Mouse (Mus musculus) lung, embryonic 15.5 days (tissue): ENCODE measurements around the gene Reep3. TPM values are rescaled to one million over a fixed set of nuclear protein-coding genes. Genes with fewer than 3 reads are reported as not detected.

Experiments used
- ATAC-seq: fragments of 200-750 bp; cut with Nextera tagmentation; 2 replicates; pipeline ENCODE4 v1.8.0; 2017; ENCODE audit warnings: moderate number of reproducible peaks, borderline replicate concordance; ENCODE audit not compliant: low FRiP score, low TSS enrichment; ENCODE audit errors: extremely low read depth
- H3K27ac ChIP-seq: fragments of 300-500 bp; sonication (generic); 2 replicates; pipeline ENCODE4 v1.5.1; 2015; ENCODE audit warnings: moderate library complexity, mild to moderate bottlenecking, inconsistent platforms
- H3K27me3 ChIP-seq: fragments of 300-500 bp; sonication (generic); 2 replicates; pipeline ENCODE4 v1.6.1; 2015; ENCODE audit warnings: inconsistent platforms
- H3K36me3 ChIP-seq: fragments of 300-500 bp; sonication (generic); 2 replicates; pipeline ENCODE4 v1.6.1; 2015; ENCODE audit warnings: inconsistent platforms
- H3K4me1 ChIP-seq: fragments of 300-500 bp; sonication (generic); 2 replicates; pipeline ENCODE4 v1.6.1; 2015; ENCODE audit warnings: inconsistent platforms
- H3K4me2 ChIP-seq: fragments of 300-500 bp; sonication (generic); 2 replicates; pipeline ENCODE4 v1.6.1; 2015; ENCODE audit warnings: inconsistent platforms, mild to moderate bottlenecking, moderate library complexity
- H3K4me3 ChIP-seq: fragments of 300-500 bp; sonication (generic); 2 replicates; pipeline ENCODE4 v1.5.1; 2015; ENCODE audit warnings: mild to moderate bottlenecking, inconsistent platforms
- H3K9ac ChIP-seq: fragments of 300-500 bp; sonication (generic); 2 replicates; pipeline ENCODE4 v1.6.1; 2015; ENCODE audit warnings: inconsistent platforms
- H3K9me3 ChIP-seq: fragments of 300-500 bp; sonication (generic); 2 replicates; pipeline ENCODE4 v1.6.1; 2016; ENCODE audit warnings: inconsistent platforms
- WGBS: fragments of 180-500 bp; shearing (Covaris S2); methylation state at CpG from one replicate; pipeline ENCODE4 v1.1.7; 2015; 5-methylcytosine and 5-hydroxymethylcytosine counted together
- polyA plus RNA-seq: library from polyadenylated mRNA; unstranded; fragments of >200 nt; fragmentation: Nextera tagmentation; extraction: Ambion mirVana; gene quantifications from 2 replicates; pipeline ENCODE4 v1.2.1, GENCODE M21; 2015

Gene Reep3
- polyA plus RNA-seq, 1 experiment from 2014 or later = 39.3 TPM

GRCm38 (mm10) chr10:67000136-67000535, 96.6 kb downstream of the Reep3 start:
- no peak for ATAC-seq
- Histone ChIP-seq H3K36me3 (no peaks in the 10 kb centered on the region), H3K27me3 (no peaks in the 10 kb centered on the region), H3K9me3 (no peaks in the 10 kb centered on the region), H3K4me1 (peaks cover 37% of the 10 kb centered on the region), H3K27ac (no peak overlapping the region), H3K4me2 (no peak overlapping the region), H3K4me3 (no peak overlapping the region), H3K9ac (no peak overlapping the region)
- WGBS = 86% methylated on average over 5 of the region's 5 CpGs

DNA sequence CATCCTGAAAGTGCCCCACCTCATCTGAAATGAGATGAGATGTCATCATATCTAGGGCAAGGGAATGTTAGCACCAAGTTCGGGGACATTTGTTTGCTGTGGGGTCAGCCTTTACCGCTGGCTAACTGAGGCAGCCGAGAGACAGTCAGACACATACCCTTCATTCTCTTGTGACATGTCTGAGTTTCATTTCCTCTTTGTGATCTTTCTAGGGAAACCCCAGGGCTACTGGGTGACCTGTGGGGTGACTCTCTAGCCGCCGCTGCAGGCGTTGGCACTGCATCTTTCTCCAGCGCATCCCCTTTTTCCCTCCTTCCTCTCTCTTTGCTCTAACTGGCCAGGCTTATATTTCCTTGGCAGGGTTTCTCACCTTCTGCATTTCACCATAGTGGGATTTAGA, 98.0 kb downstream of the Reep3 start:
- H3K36me3 ChIP-seq = no peaks in the 10 kb centered on the region
- peaks cover 33% of the 10 kb centered on the region for H3K4me1 ChIP-seq
- no peak for ATAC-seq
- no peak overlapping the region for H3K4me3 ChIP-seq
- 83% methylated on average over 7 of the region's 7 CpGs for WGBS
- H3K27me3 ChIP-seq = no peaks in the 10 kb centered on the region
- H3K27ac ChIP-seq = no peak overlapping the region
- H3K9me3 ChIP-seq = no peaks in the 10 kb centered on the region
- no peak overlapping the region for H3K4me2 ChIP-seq
- no peak overlapping the region for H3K9ac ChIP-seq

DNA sequence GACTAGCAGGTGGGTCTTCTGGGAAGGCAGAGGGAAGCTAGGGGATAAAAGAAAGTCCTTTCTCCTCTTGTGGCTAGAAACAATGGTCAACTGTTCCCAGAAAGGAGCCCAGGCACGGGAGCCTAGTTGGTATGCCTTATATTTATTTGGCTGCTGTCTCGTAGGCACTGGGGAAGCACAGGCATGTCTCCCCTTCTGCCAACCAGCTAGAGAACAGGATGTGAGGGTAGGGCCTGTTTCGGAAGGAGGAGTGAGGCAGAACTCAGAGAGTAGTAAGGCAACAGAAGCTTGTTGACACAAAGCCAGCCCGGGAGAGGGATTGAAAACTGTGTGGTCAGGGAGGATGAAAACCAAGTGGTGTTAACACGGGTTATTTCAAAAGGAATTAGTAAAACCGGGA, 101.6 kb downstream of the Reep3 start:
- WGBS = 42% methylated on average over 6 of the region's 6 CpGs
- H3K36me3 ChIP-seq = no peaks in the 10 kb centered on the region
- H3K9me3 ChIP-seq = no peaks in the 10 kb centered on the region
- no peaks in the 10 kb centered on the region for H3K27me3 ChIP-seq
- peak overlapping the region; percentile 21; the same call in 1 of the 2 replicates for H3K27ac ChIP-seq
- H3K4me1 ChIP-seq = peaks cover 14% of the 10 kb centered on the region
- ATAC-seq = no peak
- H3K4me2 ChIP-seq = no peak overlapping the region
- no peak overlapping the region for H3K4me3 ChIP-seq
- no peak overlapping the region for H3K9ac ChIP-seq

DNA sequence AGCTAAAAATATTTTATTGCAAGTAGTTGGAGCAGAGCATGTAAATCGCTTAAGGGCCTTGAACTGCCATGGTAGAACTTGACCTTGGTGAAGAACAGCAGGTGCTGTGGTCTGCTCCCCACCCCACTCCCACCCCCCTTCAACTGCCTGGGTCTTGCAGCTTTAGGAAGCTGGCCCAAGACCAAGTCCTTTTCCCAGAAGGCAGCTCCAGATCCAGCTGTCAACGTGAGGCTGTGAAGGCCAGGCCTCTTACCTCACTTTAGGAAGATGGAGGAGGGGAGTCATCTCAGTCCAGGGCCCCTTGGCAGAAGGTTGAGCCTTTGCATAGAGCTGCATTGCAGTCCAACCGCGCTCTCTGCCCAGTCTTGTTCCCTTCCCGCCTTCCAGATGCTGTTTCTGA, 102.3 kb downstream of the Reep3 start:
- H3K9ac ChIP-seq = no peak overlapping the region
- no peak for ATAC-seq

GRCm38 (mm10) chr10:66992591-66992990, 104.2 kb downstream of the Reep3 start:
- no peak overlapping the region for H3K27ac ChIP-seq
- no peak overlapping the region for H3K4me3 ChIP-seq
- H3K36me3 ChIP-seq = no peaks in the 10 kb centered on the region
- no peak for ATAC-seq
- H3K27me3 ChIP-seq = no peaks in the 10 kb centered on the region
- WGBS = 34% methylated on average over 5 of the region's 5 CpGs
- no peak overlapping the region for H3K9ac ChIP-seq
- H3K9me3 ChIP-seq = no peaks in the 10 kb centered on the region; the same call in 1 of the 2 replicates
- H3K4me1 ChIP-seq = peaks cover 14% of the 10 kb centered on the region
- no peak overlapping the region for H3K4me2 ChIP-seq

More for the DNA sequence above, 102.3 kb downstream of the Reep3 start:
- no peaks in the 10 kb centered on the region; the same call in 1 of the 2 replicates for H3K9me3 ChIP-seq
- peak overlapping the region; percentile 21; the same call in 1 of the 2 replicates for H3K27ac ChIP-seq
- H3K27me3 ChIP-seq = no peaks in the 10 kb centered on the region
- no peak overlapping the region for H3K4me3 ChIP-seq
- WGBS = 54% methylated on average over 5 of the region's 5 CpGs
- H3K4me1 ChIP-seq = peaks cover 14% of the 10 kb centered on the region
- no peaks in the 10 kb centered on the region for H3K36me3 ChIP-seq
- H3K4me2 ChIP-seq = no peak overlapping the region

GRCm38 (mm10) chr10:66990506-66990905, 106.2 kb downstream of the Reep3 start:
- no peak overlapping the region for H3K9ac ChIP-seq
- peak overlapping the region; percentile 67 for H3K27ac ChIP-seq
- H3K36me3 ChIP-seq = no peaks in the 10 kb centered on the region
- ATAC-seq = peak; percentile 73
- WGBS = 64% methylated on average over 3 of the region's 3 CpGs
- no peak overlapping the region for H3K4me3 ChIP-seq
- H3K4me1 ChIP-seq = peaks cover 14% of the 10 kb centered on the region
- H3K27me3 ChIP-seq = no peaks in the 10 kb centered on the region
- no peaks in the 10 kb centered on the region; the same call in 1 of the 2 replicates for H3K9me3 ChIP-seq
- no peak overlapping the region for H3K4me2 ChIP-seq

GRCm38 (mm10) chr10:66983043-66983442, 113.7 kb downstream of the Reep3 start:
- Histone ChIP-seq H3K4me2 (no peak overlapping the region), H3K9me3 (no peaks in the 10 kb centered on the region), H3K27me3 (no peaks in the 10 kb centered on the region), H3K4me1 (peaks cover 3% of the 10 kb centered on the region; the same call in 1 of the 2 replicates), H3K27ac (no peak overlapping the region), H3K4me3 (no peak overlapping the region), H3K36me3 (no peaks in the 10 kb centered on the region), H3K9ac (no peak overlapping the region)
- ATAC-seq = no peak
- 88% methylated on average over 5 of the region's 5 CpGs for WGBS

- Histone ChIP-seq H3K4me3 (no peak overlapping the region), H3K9me3 (no peaks in the 10 kb centered on the region), H3K4me1 (peaks cover 5% of the 10 kb centered on the region; the same call in 1 of the 2 replicates), H3K9ac (no peak overlapping the region), H3K36me3 (no peaks in the 10 kb centered on the region), H3K27me3 (no peaks in the 10 kb centered on the region), H3K4me2 (no peak overlapping the region), H3K27ac (no peak overlapping the region)
- no peak for ATAC-seq
- 73% methylated on average over 2 of the region's 2 CpGs for WGBS
These were observed 118.5 kb downstream of the Reep3 start for GRCm38 (mm10) chr10:66978215-66978614.

GRCm38 (mm10) chr10:66977093-66977492, 119.7 kb downstream of the Reep3 start:
- H3K4me1 ChIP-seq = peaks cover 6% of the 10 kb centered on the region; the same call in 1 of the 2 replicates

GRCm38 (mm10) chr10:66975451-66975850, 121.3 kb downstream of the Reep3 start:
- Histone ChIP-seq H3K36me3 (no peaks in the 10 kb centered on the region), H3K27me3 (no peaks in the 10 kb centered on the region), H3K27ac (no peak overlapping the region), H3K9me3 (no peaks in the 10 kb centered on the region), H3K4me2 (no peak overlapping the region), H3K4me3 (no peak overlapping the region), H3K4me1 (peaks cover 6% of the 10 kb centered on the region; the same call in 1 of the 2 replicates), H3K9ac (no peak overlapping the region)
- WGBS = 83% methylated on average over 1 of the region's 1 CpGs
- ATAC-seq = no peak

More at GRCm38 (mm10) chr10:66977093-66977492, 119.7 kb downstream of the Reep3 start:
- no peak overlapping the region for H3K9ac ChIP-seq
- ATAC-seq = no peak
- H3K4me2 ChIP-seq = no peak overlapping the region
- no peaks in the 10 kb centered on the region for H3K36me3 ChIP-seq
- H3K4me3 ChIP-seq = no peak overlapping the region
- H3K27ac ChIP-seq = no peak overlapping the region
- H3K27me3 ChIP-seq = no peaks in the 10 kb centered on the region
- WGBS = 69% methylated on average over 3 of the region's 3 CpGs
- H3K9me3 ChIP-seq = no peaks in the 10 kb centered on the region

- H3K9me3 ChIP-seq = no peaks in the 10 kb centered on the region
- H3K4me3 ChIP-seq = no peak overlapping the region
- no peaks in the 10 kb centered on the region for H3K27me3 ChIP-seq
- H3K4me1 ChIP-seq = peaks cover 6% of the 10 kb centered on the region; the same call in 1 of the 2 replicates
- WGBS = 76% methylated on average over 4 of the region's 4 CpGs
- no peak overlapping the region for H3K4me2 ChIP-seq
- no peak for ATAC-seq
- no peak overlapping the region for H3K27ac ChIP-seq
- H3K9ac ChIP-seq = no peak overlapping the region
- no peaks in the 10 kb centered on the region for H3K36me3 ChIP-seq
These were observed 122.3 kb downstream of the Reep3 start for GRCm38 (mm10) chr10:66974417-66974816.

DNA sequence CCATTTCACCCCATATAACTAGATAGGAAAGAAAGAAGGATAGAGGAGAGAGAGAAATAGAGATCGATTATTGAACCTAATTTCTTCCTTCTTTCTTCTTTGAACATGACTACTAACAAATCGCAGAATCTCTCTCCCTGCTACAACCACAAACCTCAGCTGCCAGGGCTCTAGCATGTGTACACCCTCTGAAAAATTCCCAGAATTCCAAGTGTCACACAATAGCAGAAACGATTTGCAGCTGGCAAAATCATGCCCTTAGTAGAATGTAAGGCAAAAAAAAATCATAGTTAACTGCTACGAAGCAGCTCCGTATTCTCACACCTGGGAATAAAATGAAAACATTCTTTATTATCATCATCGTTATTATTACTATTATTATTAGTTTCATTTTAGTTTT, 122.9 kb downstream of the Reep3 start:
- WGBS = 58% methylated on average over 6 of the region's 6 CpGs
- H3K27ac ChIP-seq = no peak overlapping the region
- H3K36me3 ChIP-seq = no peaks in the 10 kb centered on the region
- H3K9me3 ChIP-seq = no peaks in the 10 kb centered on the region
- no peak overlapping the region for H3K4me2 ChIP-seq
- H3K9ac ChIP-seq = no peak overlapping the region
- H3K4me1 ChIP-seq = peaks cover 6% of the 10 kb centered on the region; the same call in 1 of the 2 replicates
- H3K27me3 ChIP-seq = no peaks in the 10 kb centered on the region
- no peak overlapping the region for H3K4me3 ChIP-seq
- no peak for ATAC-seq

- no peak for ATAC-seq
- no peak overlapping the region for H3K4me2 ChIP-seq
- WGBS = 56% methylated on average over 2 of the region's 2 CpGs
- no peaks in the 10 kb centered on the region for H3K27me3 ChIP-seq
- H3K4me3 ChIP-seq = no peak overlapping the region
- H3K4me1 ChIP-seq = peaks cover 6% of the 10 kb centered on the region; the same call in 1 of the 2 replicates
- no peaks in the 10 kb centered on the region for H3K36me3 ChIP-seq
- no peaks in the 10 kb centered on the region for H3K9me3 ChIP-seq
- no peak overlapping the region for H3K27ac ChIP-seq
- H3K9ac ChIP-seq = no peak overlapping the region
These were observed 123.5 kb downstream of the Reep3 start for GRCm38 (mm10) chr10:66973274-66973673.
